Mouse (Mus musculus): Measurements from ENCODE around the gene Tmem165.

The Tmem165 gene

DNA sequence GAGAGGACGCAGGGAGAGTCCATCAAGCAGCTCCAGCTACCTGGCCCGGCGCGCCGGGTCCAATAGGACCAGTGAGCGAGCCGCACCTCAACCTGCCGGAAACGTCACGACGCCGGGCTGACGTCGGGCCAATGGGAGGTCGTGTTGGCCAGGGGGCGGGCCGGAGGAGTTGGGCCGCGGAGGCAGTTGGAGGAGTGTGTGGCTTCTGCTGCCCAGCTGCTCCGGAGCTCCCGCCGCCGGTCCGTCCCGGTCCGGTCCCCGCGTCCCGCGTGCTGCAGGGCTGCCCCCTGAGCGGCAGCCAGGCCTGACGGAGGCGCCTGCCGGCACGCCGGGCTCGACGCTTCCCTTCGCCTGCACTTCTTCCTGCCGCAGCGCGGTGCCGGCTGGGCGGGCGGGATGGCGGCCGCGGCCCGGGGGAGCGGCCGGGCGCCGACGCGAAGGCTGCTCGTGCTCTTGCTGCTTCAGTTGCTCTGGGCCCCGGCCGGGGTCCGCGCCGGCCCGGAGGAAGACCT, at the start of gene Tmem165:
Gene Tmem165 (plus strand): TSS at position 131 of the 512 bp plus-strand sequence.
- peak; percentile 95 to 97 for DNase-seq

DNA sequence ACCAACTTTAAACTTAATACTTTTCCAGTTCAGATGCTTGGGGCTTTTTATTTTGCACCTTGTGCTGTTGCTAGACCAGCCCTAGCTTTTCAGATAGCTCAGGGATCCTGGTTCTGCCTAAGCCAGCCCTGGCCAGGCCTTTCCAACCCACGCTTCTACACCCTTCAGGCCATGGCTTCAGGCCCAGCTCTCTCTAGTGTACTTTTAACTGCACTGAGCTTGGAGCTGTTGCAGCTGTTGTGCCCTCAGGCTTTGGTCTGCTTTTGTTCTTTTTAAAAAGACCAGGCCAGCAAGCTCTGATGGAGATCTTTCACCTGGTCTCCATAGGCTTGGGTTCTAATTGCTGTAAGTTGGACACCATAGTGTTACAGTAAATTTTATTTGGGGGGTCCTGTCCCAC, 48.0 kb upstream of the Tmem165 start:
- peak; percentile 64 to 73 for DNase-seq

DNA sequence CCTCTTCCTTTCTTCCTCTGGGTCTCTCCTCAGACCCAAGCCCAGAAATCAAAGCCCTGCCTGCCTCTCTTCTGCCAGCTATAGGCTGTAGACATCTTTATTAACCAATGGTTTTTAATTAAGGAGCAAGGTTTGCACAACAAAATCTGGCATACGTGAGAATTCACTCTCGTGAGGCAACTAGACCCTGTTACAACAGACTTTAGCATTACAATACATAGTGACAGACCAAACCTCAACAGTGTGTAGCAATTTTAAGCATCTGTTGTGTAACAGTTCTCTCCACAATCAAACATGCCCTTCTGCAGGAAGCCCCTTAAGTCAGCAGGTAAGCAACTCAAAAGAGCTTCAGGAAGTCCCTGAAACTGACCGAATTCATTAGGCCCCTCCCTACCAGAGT, 47.4 kb upstream of the Tmem165 start:
- no peak for DNase-seq

DNA sequence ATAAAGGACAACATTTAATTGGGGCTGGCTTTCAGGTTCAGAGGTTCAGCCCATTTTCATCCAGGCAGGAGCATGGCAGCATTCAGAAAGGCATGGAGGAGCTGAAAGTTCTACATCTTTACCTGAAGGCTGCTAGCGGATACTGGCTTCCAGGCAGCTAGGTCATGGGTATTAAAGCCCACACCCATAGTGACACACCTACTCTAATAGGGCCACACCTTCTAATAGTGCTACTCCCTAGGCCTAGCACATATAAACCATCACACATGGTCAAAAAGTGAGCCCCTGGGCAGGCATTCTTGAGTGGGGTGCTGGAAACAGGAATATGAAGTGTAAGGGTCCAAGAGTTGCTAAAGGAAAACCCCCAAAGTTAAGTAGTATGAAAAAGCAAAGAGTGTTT, 46.1 kb upstream of the Tmem165 start:
- DNase-seq = no peak

DNA sequence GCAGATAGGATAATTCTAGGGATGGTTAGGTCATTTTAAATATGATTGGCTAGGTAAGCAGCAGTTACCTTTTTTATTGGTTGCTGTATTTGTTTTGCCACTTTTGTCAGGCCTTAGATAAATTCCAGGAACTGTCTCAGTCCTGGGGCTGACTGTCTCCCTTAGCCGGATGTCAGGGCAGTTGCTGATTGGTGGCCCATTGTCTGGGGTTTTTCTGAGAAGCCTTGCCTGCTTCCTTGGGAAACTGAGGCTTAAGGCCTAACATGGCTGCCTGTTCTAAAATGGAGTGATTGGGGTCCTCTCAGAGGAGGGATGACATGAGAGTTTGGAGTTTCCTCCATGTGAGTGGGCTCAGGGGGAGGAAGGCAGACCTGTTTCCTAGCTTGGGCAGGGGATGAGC, 45.6 kb upstream of the Tmem165 start:
- no peak for DNase-seq

DNA sequence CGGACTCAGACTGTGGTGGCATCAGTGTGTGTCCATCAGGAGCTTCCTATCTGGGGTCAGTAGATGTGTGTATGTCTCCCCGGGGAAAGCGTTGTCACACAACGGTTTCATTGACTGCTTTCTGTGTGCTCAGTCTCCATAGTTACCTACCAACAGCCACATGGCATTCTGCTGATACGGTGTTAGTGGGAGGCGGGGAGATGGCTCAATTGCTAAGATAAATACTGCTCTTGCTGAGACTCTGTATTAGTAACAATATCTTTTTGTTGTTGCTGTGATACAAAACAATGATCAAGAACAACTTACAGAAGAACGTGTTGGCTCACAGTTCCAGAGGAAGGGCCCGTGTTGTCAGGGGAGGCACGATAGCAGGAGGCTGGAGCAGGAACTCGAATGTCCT, 45.2 kb upstream of the Tmem165 start:
- DNase-seq = no peak

DNA sequence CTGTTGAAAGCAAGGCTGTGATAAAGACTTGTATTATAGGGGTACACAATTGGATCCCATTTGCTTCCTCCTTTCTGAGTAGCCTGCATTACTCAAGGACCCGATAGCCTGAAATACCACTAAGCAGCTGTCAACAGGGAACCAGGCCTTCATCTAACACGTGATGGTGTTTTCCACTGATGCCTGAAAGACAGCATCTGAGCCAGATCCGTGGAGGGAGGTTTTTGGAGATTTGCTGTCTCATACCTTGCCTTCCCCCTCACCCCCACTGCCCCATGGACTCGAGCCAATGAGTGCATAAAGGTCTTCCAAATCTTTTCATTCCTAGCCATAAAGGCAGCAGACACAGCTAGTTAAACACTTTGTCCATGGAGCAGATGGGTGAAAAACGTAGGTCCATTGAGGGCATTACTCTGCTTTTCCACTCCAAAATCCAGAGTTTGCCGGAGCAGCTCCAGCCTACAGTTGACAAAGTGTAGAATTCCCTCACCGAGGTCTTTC, 44.5 kb upstream of the Tmem165 start:
- DNase-seq = peak in 1 of 2 experiments; percentile 14

DNA sequence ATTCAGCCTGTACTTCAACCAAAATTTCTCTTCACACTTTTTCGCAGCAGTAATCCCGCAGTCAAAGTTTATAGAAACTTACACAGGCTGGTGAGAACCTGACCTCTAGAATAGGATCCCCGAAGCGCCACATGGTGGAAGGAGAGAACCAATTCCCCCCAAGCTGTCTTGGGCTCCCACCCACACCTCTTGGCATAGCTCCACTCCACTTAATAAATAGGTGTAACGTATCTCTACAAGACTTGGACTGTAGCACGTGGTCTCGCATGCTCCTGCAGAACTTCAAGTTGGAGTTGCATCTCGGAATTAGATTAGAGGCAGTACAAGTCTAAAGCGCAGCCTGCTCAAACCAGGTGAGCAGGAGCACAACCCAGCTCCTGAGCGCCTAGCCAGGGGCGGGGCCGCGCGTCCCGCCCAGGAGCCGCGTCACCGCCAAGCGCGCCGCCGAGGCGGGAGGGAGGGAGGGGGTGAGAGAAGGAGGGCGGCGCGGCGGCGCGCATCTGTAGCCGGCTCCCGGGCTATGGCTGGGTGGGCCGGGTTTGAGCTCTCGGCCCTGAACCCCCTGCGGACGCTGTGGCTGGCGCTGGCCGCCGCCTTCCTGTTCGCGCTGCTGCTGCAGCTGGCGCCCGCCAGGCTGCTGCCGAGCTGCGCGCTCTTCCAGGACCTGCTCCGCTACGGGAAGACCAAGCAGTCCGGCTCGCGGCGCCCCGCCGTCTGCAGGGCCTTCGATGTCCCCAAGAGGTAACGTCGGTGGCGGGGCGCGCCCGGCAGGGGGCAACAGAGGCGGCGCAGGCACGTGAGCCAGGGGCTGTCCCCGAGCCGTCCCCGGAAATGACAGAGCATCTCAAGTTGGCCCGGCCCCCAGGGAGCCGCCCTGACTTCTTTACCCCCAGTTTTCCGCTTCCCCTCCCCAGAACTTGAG, 43.6 kb upstream of the Tmem165 start, which contains the start of gene Srd5a3:
Gene Srd5a3 (plus strand): TSS at position 464 of the 922 bp plus-strand sequence.
- DNase-seq = peak; percentile 99

DNA sequence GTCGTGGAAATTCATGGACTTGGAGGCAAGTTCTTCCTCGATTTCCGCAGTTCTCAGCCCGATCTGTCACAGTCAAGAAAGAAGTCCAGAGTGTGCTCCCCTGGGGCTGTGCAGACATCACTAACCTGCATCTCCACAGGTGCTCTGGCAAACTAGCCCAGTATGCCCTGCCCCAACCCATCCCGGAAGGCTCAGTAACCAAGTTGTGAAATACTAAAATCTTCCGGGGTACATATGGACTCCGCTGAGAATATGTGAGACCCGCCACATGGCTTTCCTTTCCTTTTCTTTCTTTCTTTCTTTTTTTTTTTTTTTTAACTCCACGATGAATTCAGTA, 43.0 kb upstream of the Tmem165 start:
- no peak for DNase-seq

DNA sequence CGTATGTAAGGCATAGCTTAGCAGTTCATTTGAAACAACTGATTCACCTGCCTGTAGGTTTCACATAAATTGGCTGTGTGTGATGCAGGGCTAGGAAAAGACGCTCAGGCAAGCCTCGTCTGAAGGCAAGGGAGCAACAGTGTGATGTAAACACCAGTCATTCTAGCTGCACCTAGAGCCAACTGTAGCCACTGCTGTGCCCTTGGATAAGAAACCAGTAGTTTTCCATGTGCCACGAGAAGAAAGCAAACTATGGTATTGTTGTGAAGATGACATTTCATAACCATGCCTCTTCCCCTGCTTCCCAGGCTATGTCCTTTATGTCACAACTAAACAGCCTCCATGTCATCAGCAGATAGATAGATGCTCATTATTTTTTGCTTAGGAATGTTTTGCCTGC, 40.3 kb upstream of the Tmem165 start:
- no peak for DNase-seq

DNA sequence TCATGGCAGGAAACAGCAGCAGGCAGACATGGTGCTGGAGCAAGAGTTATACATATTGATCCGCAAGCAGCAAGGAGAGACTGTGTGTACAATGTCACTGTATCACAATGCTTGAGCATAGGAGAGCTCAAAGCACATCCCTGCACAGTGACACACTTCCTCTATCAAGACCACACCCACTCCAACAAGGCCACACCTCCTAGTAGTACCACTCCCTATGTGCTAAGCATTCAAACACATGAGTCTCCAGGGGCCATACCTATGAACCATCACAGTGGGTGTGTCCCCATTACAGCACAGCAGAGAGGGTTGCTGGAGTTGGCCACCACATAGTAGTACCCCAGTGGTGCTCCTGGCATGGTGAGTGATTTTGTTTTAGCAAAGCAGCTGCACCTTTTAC, 37.3 kb upstream of the Tmem165 start:
- no peak for DNase-seq

DNA sequence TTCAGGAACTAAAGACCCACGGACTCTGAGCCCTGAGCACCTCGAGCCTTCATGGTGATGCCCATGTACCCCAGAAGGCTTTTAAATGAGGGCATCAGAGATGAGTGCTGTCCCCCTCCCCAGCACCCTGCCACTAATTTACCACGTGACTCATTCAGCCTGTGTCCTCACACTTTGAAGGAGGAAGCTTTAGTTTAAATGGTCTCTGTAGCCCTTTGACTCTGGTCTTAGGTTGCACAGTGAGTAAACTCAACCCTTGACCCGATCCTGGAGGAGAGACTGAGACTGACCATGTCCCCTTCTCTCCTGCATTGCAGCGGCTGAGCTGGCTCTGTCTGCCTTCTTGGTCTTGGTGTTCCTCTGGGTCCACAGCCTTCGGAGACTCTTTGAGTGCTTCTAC, 34.2 kb upstream of the Tmem165 start:
- no peak for DNase-seq

DNA sequence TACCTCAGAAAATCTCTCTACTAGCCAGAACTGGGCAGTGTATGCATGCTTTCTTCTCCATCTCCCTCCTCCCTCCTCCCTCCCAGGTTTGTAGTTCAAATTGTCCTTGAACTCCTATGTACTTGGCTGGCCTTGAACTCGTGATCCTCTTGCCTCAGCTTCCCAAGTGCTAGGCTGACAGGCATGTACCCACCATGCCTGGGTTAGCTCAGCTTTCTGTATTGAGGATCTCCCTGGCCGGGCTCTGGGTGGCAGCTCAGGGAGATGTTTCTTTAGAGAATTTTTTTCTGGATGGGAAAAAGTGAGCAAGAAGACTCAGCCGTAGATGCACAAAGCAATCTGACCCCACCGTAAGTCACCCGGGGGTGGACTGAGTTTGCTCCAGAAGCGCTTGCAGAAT, 30.7 kb upstream of the Tmem165 start:
- no peak for DNase-seq

DNA sequence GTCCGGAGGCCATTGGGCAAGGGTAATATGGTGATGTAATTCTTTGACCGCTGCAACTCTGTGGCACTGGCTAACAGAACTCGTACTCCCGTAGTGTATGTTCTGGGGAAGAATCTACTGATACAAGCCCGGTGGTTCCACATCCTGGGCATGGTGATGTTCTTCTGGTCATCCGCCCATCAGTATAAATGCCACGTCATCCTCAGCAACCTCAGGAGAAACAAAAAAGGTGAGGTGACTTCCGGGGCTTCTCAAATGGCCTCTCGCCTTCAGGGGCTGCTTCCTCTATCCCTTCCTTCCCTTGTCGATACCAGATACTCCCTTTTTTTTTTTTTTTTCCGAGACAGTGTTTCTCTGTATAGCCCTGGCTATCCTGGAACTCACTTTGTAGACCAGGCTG, 30.2 kb upstream of the Tmem165 start:
- DNase-seq = no peak

DNA sequence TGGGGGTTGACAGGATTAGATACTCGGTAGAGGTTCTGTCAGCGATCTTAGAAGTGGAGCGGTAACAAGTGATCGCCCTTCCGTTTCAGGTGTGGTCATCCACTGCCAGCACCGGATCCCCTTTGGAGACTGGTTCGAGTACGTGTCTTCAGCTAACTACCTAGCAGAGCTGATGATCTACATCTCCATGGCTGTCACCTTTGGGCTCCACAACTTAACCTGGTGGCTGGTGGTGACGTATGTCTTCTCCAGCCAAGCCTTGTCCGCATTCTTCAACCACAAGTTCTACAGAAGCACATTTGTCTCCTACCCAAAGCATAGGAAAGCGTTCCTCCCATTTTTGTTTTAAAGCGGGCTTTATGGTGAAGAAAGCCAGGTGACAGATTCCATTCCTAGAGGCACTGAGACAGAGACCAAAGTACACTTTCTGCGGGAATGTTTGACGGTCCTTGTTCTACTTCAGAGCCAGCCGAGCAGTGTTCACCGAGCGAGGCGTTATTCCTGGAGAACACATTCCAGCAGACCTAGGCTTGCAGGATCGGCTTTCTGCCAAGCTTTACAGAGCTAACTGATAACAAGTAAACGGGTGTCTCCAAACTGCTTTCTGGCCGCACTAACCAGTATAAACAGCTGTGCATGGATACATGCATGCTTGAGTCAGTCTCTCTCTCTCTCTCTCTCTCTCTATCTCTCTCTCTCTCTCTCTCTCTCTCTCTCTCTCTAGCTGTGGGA, 29.1 kb upstream of the Tmem165 start:
- peak in 1 of 2 experiments; percentile 39 for DNase-seq

DNA sequence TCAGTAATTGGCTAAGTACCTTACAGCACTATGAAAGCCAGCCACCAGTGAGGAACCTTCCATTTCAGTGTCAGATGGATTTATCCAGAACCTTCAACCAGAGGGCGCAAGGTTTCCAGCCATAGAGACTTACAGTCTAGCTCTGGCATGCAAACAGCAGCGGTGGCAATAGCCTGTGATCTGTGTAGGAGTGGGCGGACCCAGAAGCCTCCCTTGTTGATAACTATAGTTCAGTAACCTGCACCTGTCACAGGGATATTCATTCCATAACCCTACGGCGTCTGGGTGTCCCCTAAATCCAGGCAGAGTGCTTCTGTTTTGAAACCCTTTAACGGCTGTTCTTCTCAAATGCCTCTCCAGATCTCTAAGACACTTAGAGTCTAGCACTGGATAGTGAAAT, 24.1 kb upstream of the Tmem165 start:
- DNase-seq = peak in 1 of 2 experiments; percentile 26

DNA sequence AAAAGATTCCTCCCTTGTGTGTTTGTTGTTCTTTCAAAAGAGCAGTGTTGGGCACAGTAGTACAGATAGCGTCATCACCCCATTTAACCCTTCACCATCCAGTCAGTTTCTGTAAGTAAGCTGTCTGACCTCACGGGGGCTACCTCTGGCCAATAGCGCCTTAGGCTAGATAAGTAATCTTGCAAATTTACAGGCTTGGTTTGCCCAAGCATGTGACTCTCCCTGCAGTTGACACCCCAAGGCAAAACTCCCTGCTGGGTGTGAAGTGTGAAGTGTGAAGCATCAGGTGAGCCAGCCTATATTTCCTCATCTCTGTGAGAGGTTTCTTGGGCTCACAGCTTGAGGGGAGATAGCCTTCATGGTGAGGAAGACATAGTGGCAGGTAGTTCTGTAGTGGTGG, 23.6 kb upstream of the Tmem165 start:
- DNase-seq = no peak

DNA sequence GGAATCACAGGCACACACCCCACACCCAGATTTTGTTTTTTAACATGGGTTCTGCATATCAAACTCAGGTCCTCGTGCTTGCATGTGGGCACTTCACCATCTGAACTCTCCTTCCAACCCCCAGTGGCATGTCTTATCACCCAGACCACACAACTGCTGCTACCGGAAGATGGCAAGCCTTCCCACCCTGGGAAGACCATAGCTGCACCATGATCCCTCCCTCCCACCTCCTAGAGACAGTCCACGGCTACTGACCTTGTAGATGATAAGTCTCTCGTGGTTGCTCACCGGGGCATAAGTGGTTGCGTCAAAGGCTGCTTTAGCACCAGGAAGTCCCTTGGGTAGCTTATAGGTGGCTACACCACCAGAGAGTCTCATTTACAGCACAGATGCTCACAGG, 22.2 kb upstream of the Tmem165 start:
- DNase-seq = no peak

DNA sequence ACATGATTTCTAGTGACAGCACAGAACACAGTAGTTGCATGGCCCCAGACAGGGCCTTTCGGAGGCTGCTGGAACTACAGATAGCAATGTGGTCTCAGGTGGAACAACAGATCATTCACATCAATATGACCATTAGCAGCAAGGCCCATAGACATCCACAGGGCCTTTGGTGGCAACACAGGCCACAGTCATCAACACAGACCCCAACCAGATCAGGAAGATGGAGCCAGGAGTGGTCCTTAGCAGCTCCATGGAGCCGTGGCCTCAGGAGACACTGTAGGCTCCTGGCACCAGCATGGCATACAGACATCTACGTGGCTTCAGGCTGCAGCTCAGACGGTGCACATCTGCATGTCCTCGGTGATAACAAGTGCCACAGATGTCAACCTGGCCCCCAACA, 20.8 kb upstream of the Tmem165 start:
- DNase-seq = no peak

DNA sequence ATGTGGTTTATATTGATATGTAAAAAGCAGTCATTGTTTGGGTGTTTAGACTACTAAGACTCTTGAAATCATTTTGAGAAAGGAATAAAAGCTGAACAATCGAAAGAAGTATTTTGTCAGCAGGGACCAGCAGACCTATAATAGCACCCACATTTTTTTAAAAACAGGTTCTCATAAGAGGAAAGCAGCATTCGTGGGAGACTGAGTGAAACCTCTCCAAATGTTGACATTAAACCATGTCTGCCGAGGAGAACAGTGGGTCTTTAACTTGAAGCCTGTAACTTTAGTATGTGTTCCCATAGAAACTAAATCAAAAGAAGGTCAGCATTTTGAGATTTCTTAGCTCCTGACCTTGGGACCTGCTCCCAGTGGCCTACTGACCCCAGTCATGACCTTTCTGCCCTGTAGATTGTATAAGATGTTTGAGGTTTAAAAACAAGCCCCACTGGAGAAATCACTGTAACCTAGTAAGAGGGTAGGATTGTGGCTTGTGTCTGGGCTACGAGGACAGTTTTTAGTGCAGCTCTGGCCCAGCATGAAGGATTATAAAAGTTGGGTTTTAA, 19.8 kb upstream of the Tmem165 start:
- no peak for DNase-seq

DNA sequence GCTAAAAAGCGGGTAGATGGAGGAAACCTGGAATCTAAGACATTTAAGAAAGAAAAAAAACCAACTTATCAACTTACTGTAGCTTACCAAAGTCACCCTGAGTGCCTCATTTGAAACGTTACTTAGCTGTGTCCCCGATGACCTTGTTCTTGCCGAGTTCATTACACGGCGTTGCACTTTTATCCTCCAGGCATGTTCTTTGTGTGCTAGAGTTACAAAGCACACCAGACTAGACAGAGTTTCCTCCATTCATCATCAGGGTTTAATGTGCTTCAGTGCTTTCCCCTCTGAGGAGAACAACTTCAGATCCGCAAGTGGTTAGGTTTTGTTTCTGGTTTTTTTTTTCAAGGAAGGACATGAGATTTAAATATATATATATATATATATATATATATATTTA, 18.9 kb upstream of the Tmem165 start:
- no peak for DNase-seq

DNA sequence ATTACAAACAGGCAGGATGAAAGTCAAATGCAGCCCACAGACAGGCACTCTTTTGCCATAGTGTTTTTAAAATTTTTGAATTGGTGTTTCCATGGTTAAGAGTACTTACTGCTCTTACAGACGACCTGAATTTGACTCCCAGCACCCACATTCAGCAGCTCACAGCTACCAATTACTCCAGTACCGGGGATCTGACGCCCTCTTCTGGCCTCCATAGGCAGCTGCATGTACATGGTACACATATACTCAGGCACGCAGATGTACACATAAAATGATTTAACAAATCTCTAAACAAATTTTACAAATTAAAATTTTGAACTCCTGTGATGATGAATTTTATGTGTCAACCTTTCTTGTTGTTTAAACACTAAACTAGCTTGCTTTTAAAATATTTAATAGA, 13.2 kb upstream of the Tmem165 start:
- no peak for DNase-seq

DNA sequence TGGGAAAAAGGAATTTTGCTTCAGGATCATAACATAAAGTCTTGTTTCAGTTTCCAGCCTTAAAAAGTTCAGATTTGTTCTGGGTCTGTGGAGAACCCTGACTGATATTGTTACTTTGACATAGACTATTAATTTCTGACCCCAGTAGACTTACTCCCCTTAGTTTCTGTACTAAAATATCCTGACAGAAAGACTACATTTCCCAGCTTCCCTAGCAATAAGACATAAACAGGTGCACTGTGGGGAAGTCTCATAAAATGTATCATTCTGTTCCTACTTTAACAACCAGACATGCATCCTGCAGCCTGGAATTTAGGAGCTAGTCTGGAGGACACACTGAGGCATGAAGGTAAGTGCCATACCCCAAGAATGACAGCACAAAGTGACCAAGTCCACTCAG, 12.6 kb upstream of the Tmem165 start:
- DNase-seq = no peak

Measured in kidney, postnatal 4 days (tissue).